ENCODE assay signal across 26 mouse cellular contexts in the genomic region with DNA sequence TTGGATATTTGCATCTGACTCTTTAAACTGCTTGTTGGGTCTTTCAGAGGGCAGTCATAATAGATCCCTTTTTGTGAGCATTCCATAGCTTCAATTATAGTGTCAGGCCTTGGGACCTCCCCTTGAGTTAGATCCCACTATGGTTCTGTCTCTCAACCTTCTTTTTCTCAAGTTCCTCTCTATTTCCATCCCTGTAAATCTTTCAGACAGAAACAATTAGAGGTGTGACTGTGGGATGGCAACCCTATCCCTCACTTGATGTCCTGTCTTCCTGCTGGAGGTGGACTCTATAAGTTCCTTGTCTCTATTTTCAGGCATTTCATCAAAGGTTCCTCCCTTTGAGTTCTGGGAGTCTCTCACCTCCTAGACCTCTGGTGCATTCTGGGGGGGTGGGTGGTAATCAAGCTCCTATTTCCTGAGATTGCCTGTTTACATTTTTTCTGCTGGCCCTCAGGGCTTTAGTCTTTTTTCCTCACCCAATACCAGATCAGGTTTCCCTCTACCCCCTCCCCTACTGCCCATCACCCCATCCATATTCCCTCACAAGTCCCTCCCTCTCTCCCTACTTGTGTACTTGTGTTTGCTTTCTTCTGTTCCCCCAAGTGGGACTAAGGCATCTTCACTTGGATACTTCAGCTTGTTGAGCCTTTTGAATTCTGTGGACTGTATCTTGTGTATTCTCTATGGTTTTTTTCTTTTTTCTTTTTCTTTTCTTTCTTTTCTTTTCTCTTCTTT.
DNase-seq lines count a peak whose midpoint lies in the region; ATAC-seq lines count a peak whose summit lies in the region.
"Had no signal": no experiment of that assay in that cellular context is flagged by ENCODE, and none has a peak within 500 bp of the region (broad histone marks: within the 10 kb centered on the region; RNA-seq: fewer than 3 reads in every experiment).

No protein-coding gene starts in this region.

- no peak overlapping the region for H3K9ac ChIP-seq in kidney, embryonic 14.5 days (ENCODE audit: low read depth, low read length)
- H3K9ac ChIP-seq in kidney, embryonic 16.5 days (replicated peaks; ENCODE audit: low read length): no peak overlapping the region
- H3K9ac ChIP-seq: embryonic facial prominence, embryonic 12.5 days; forebrain, embryonic 13.5 days; forebrain, embryonic 15.5 days; forebrain, postnatal 0 days had no signal

- no peak overlapping the region for H3K4me3 ChIP-seq in kidney, embryonic 14.5 days (ENCODE audit: low read length)
- no peak overlapping the region for H3K4me3 ChIP-seq in kidney, embryonic 16.5 days (ENCODE audit: low read length)
- no peak overlapping the region for H3K4me3 ChIP-seq in embryonic facial prominence, embryonic 10.5 days
- H3K4me3 ChIP-seq: embryonic facial prominence, embryonic 12.5 days; forebrain, embryonic 13.5 days; forebrain, embryonic 15.5 days had no signal

- no peaks in the 10 kb centered on the region for H3K9me3 ChIP-seq in kidney, embryonic 14.5 days (ENCODE audit: control insufficient read depth, low read length)
- H3K9me3 ChIP-seq in kidney, embryonic 16.5 days (ENCODE audit: low read length): no peaks in the 10 kb centered on the region
- no peaks in the 10 kb centered on the region for H3K9me3 ChIP-seq in embryonic facial prominence, embryonic 10.5 days
- H3K9me3 ChIP-seq: embryonic facial prominence, embryonic 12.5 days; forebrain, embryonic 13.5 days; forebrain, embryonic 15.5 days; G1E had no signal

- peak; percentile 5 for DNase-seq in embryo, embryonic 10.5 days (ENCODE audit: low spot score)
- no peak for DNase-seq in embryo, embryonic 10 days (ENCODE audit: low spot score)
- DNase-seq in kidney, adult 11 months: no peak
- DNase-seq in kidney, postnatal 10 days: no peak
- peak; percentile 14 for DNase-seq in embryonic facial prominence, embryonic 10.5 days (ENCODE audit: low spot score)
- no peak for DNase-seq in ovary, postnatal 14 days (ENCODE audit: low spot score)
- DNase-seq: adrenal gland, adult 8-10 months; adrenal gland, postnatal 14 days; adrenal gland, postnatal 36 days; B cell, adult 2 months; cerebellum, adult 11-12 months; cerebellum, adult 2 months; cerebellum, adult 9-10 months; cerebellum, postnatal 10 days; cerebellum, postnatal 25 days; forebrain, postnatal 0 days had no signal

- no peak overlapping the region for H3K27ac ChIP-seq in kidney, embryonic 14.5 days (ENCODE audit: low read depth, low read length)
- H3K27ac ChIP-seq in kidney, embryonic 16.5 days (ENCODE audit: low read length): no peak overlapping the region
- H3K27ac ChIP-seq in embryonic facial prominence, embryonic 10.5 days (replicated peaks): no peak overlapping the region
- H3K27ac ChIP-seq: embryonic facial prominence, embryonic 12.5 days; forebrain, embryonic 13.5 days; forebrain, embryonic 15.5 days had no signal

- no peaks in the 10 kb centered on the region for H3K4me1 ChIP-seq in kidney, embryonic 14.5 days (ENCODE audit: control insufficient read depth, insufficient read depth, low read length)
- no peaks in the 10 kb centered on the region for H3K4me1 ChIP-seq in kidney, embryonic 16.5 days (ENCODE audit: insufficient read depth, low read length)
- H3K4me1 ChIP-seq in embryonic facial prominence, embryonic 10.5 days: peaks cover 5% of the 10 kb centered on the region; the same call in 1 of the 2 replicates
- H3K4me1 ChIP-seq: forebrain, embryonic 13.5 days; forebrain, embryonic 15.5 days had no signal

- no peaks in the 10 kb centered on the region for H3K36me3 ChIP-seq in kidney, embryonic 14.5 days (ENCODE audit: control insufficient read depth, insufficient read depth, low read length)
- no peaks in the 10 kb centered on the region for H3K36me3 ChIP-seq in kidney, embryonic 16.5 days (ENCODE audit: insufficient read depth, low read length)
- no peaks in the 10 kb centered on the region for H3K36me3 ChIP-seq in embryonic facial prominence, embryonic 10.5 days (replicated peaks)
- H3K36me3 ChIP-seq: embryonic facial prominence, embryonic 12.5 days; forebrain, embryonic 15.5 days; G1E had no signal

- H3K27me3 ChIP-seq in kidney, embryonic 14.5 days (ENCODE audit: control insufficient read depth, insufficient read depth, low read length): no peaks in the 10 kb centered on the region
- no peaks in the 10 kb centered on the region for H3K27me3 ChIP-seq in kidney, embryonic 16.5 days (ENCODE audit: insufficient read depth, low read length)
- no peaks in the 10 kb centered on the region for H3K27me3 ChIP-seq in embryonic facial prominence, embryonic 10.5 days (replicated peaks; ENCODE audit: low read depth, poor library complexity, severe bottlenecking)
- H3K27me3 ChIP-seq: CH12.LX; embryonic facial prominence, embryonic 12.5 days; forebrain, embryonic 13.5 days; forebrain, embryonic 15.5 days; Patski had no signal

- no peak overlapping the region for H3K4me2 ChIP-seq in kidney, embryonic 14.5 days (replicated peaks; ENCODE audit: low read depth, low read length)
- H3K4me2 ChIP-seq in kidney, embryonic 16.5 days (replicated peaks; ENCODE audit: low read depth, low read length): no peak overlapping the region
- H3K4me2 ChIP-seq: embryonic facial prominence, embryonic 12.5 days; forebrain, embryonic 13.5 days; forebrain, embryonic 15.5 days had no signal

- peak; percentile 90 for ATAC-seq in kidney, embryonic 14.5 days (ENCODE audit: low FRiP score, low TSS enrichment)
- peak; percentile 91 for ATAC-seq in kidney, embryonic 16.5 days (ENCODE audit: low FRiP score, low TSS enrichment)
- ATAC-seq: activated CD4-positive, CD25-positive, alpha-beta regulatory T cell, adult 4 months; CD4-positive, CD25-positive, alpha-beta regulatory T cell, adult 4 months; forebrain, embryonic 13.5 days; forebrain, embryonic 15.5 days; forebrain, postnatal 0 days; Patski had no signal

Comparison
In these comparisons a context has a peak if more than half of its experiments do, and no peak if none do; other contexts are left out.
1. DNase-seq: peak in embryo, embryonic 10.5 days (single experiment) and embryonic facial prominence, embryonic 10.5 days (single experiment); none in embryo, embryonic 10 days (single experiment), kidney, adult 11 months (single experiment), kidney, postnatal 10 days (single experiment) and ovary, postnatal 14 days (single experiment).